Mouse (Mus musculus): Measurements from ENCODE around the gene Kcnb1. TPM values are rescaled to one million over a fixed set of nuclear protein-coding genes. Genes with fewer than 3 reads are reported as not detected.

Kcnb1 gene
- polyA plus RNA-seq, 1 experiment from 2014 or later = 1.1 TPM

GRCm38 (mm10) chr2:167142282-167142681, 47.7 kb downstream of the Kcnb1 start:
- ATAC-seq = no peak
- no peak overlapping the region for H3K9ac ChIP-seq (ENCODE audit: low read depth, low read length)
- no peak overlapping the region for H3K4me2 ChIP-seq (ENCODE audit: low read depth, low read length)
- no peak overlapping the region for H3K27ac ChIP-seq (ENCODE audit: low read length)
- H3K36me3 ChIP-seq (ENCODE audit: control insufficient read depth, insufficient read depth, low read length) = no peaks in the 10 kb centered on the region
- 91% methylated on average over 3 of the region's 3 CpGs for WGBS
- no peaks in the 10 kb centered on the region for H3K4me1 ChIP-seq (ENCODE audit: control insufficient read depth, insufficient read depth, low read length)
- H3K27me3 ChIP-seq (replicated peaks; ENCODE audit: control insufficient read depth, insufficient read depth, low read length) = no peaks in the 10 kb centered on the region
- H3K9me3 ChIP-seq (ENCODE audit: control insufficient read depth, low read length) = no peaks in the 10 kb centered on the region
- H3K4me3 ChIP-seq (ENCODE audit: low read length) = no peak overlapping the region

GRCm38 (mm10) chr2:167141810-167142209, 48.1 kb downstream of the Kcnb1 start:
- H3K4me1 ChIP-seq (ENCODE audit: control insufficient read depth, insufficient read depth, low read length) = no peaks in the 10 kb centered on the region
- no peak overlapping the region for H3K9ac ChIP-seq (ENCODE audit: low read depth, low read length)

GRCm38 (mm10) chr2:167139801-167140269, 50.1 kb downstream of the Kcnb1 start:
- ATAC-seq = no peak
- WGBS = 64% methylated on average over 13 of the region's 13 CpGs
- Histone ChIP-seq H3K27me3 (replicated peaks; ENCODE audit: control insufficient read depth, insufficient read depth, low read length) (no peaks in the 10 kb centered on the region), H3K36me3 (ENCODE audit: control insufficient read depth, insufficient read depth, low read length) (no peaks in the 10 kb centered on the region), H3K9me3 (ENCODE audit: control insufficient read depth, low read length) (no peaks in the 10 kb centered on the region), H3K9ac (ENCODE audit: low read depth, low read length) (no peak overlapping the region), H3K27ac (ENCODE audit: low read length) (no peak overlapping the region), H3K4me2 (ENCODE audit: low read depth, low read length) (no peak overlapping the region), H3K4me3 (ENCODE audit: low read length) (no peak overlapping the region), H3K4me1 (ENCODE audit: control insufficient read depth, insufficient read depth, low read length) (no peaks in the 10 kb centered on the region)

More at GRCm38 (mm10) chr2:167141810-167142209, 48.1 kb downstream of the Kcnb1 start:
- Histone ChIP-seq H3K9me3 (ENCODE audit: control insufficient read depth, low read length) (no peaks in the 10 kb centered on the region), H3K36me3 (ENCODE audit: control insufficient read depth, insufficient read depth, low read length) (no peaks in the 10 kb centered on the region), H3K4me3 (ENCODE audit: low read length) (no peak overlapping the region), H3K27me3 (replicated peaks; ENCODE audit: control insufficient read depth, insufficient read depth, low read length) (no peaks in the 10 kb centered on the region), H3K4me2 (ENCODE audit: low read depth, low read length) (no peak overlapping the region), H3K27ac (ENCODE audit: low read length) (no peak overlapping the region)
- no peak for ATAC-seq
- WGBS = 80% methylated on average over 4 of the region's 4 CpGs

- ATAC-seq = no peak
- Histone ChIP-seq H3K4me3 (ENCODE audit: low read length) (no peak overlapping the region), H3K4me2 (ENCODE audit: low read depth, low read length) (no peak overlapping the region), H3K4me1 (ENCODE audit: control insufficient read depth, insufficient read depth, low read length) (no peaks in the 10 kb centered on the region), H3K9me3 (ENCODE audit: control insufficient read depth, low read length) (no peaks in the 10 kb centered on the region), H3K36me3 (ENCODE audit: control insufficient read depth, insufficient read depth, low read length) (no peaks in the 10 kb centered on the region), H3K9ac (ENCODE audit: low read depth, low read length) (no peak overlapping the region), H3K27ac (ENCODE audit: low read length) (no peak overlapping the region), H3K27me3 (replicated peaks; ENCODE audit: control insufficient read depth, insufficient read depth, low read length) (no peaks in the 10 kb centered on the region)
- WGBS = 59% methylated on average over 6 of the region's 6 CpGs
These were observed 51.3 kb downstream of the Kcnb1 start for GRCm38 (mm10) chr2:167138611-167139010.

- Histone ChIP-seq H3K9me3 (ENCODE audit: control insufficient read depth, low read length) (no peaks in the 10 kb centered on the region), H3K36me3 (ENCODE audit: control insufficient read depth, insufficient read depth, low read length) (no peaks in the 10 kb centered on the region), H3K27me3 (replicated peaks; ENCODE audit: control insufficient read depth, insufficient read depth, low read length) (no peaks in the 10 kb centered on the region), H3K4me3 (ENCODE audit: low read length) (no peak overlapping the region), H3K4me2 (ENCODE audit: low read depth, low read length) (no peak overlapping the region), H3K4me1 (ENCODE audit: control insufficient read depth, insufficient read depth, low read length) (no peaks in the 10 kb centered on the region), H3K27ac (ENCODE audit: low read length) (no peak overlapping the region), H3K9ac (ENCODE audit: low read depth, low read length) (no peak overlapping the region)
- no peak for ATAC-seq
- 63% methylated on average over 14 of the region's 14 CpGs for WGBS
These were observed 53.0 kb downstream of the Kcnb1 start for GRCm38 (mm10) chr2:167136909-167137308.

- WGBS = 32% methylated on average over 8 of the region's 8 CpGs
- Histone ChIP-seq H3K36me3 (ENCODE audit: control insufficient read depth, insufficient read depth, low read length) (no peaks in the 10 kb centered on the region), H3K27ac (ENCODE audit: low read length) (no peak overlapping the region), H3K27me3 (replicated peaks; ENCODE audit: control insufficient read depth, insufficient read depth, low read length) (no peaks in the 10 kb centered on the region), H3K9ac (ENCODE audit: low read depth, low read length) (no peak overlapping the region), H3K9me3 (ENCODE audit: control insufficient read depth, low read length) (no peaks in the 10 kb centered on the region), H3K4me2 (ENCODE audit: low read depth, low read length) (no peak overlapping the region), H3K4me1 (ENCODE audit: control insufficient read depth, insufficient read depth, low read length) (peaks cover 20% of the 10 kb centered on the region), H3K4me3 (ENCODE audit: low read length) (no peak overlapping the region)
- ATAC-seq = no peak
These were observed 57.9 kb downstream of the Kcnb1 start for GRCm38 (mm10) chr2:167132041-167132440.

GRCm38 (mm10) chr2:167130050-167130770, 59.7 kb downstream of the Kcnb1 start:
- H3K27me3 ChIP-seq (replicated peaks; ENCODE audit: control insufficient read depth, insufficient read depth, low read length) = no peaks in the 10 kb centered on the region
- H3K4me2 ChIP-seq (ENCODE audit: low read depth, low read length) = peak overlapping the region; percentile 62
- peak overlapping the region; percentile 47 for H3K4me3 ChIP-seq (ENCODE audit: low read length)
- H3K4me1 ChIP-seq (ENCODE audit: control insufficient read depth, insufficient read depth, low read length) = peaks cover 20% of the 10 kb centered on the region
- peak overlapping the region; percentile 97 for H3K27ac ChIP-seq (ENCODE audit: low read length)
- peak; percentile 45 for ATAC-seq
- no peaks in the 10 kb centered on the region for H3K9me3 ChIP-seq (ENCODE audit: control insufficient read depth, low read length)
- H3K9ac ChIP-seq (ENCODE audit: low read depth, low read length) = peak overlapping the region; percentile 36; the same call in 1 of the 2 replicates
- H3K36me3 ChIP-seq (ENCODE audit: control insufficient read depth, insufficient read depth, low read length) = no peaks in the 10 kb centered on the region
- WGBS = 23% methylated on average over 9 of the region's 9 CpGs

- Histone ChIP-seq H3K27ac (ENCODE audit: low read length) (peak overlapping the region; percentile 97), H3K4me1 (ENCODE audit: control insufficient read depth, insufficient read depth, low read length) (peaks cover 20% of the 10 kb centered on the region), H3K9ac (ENCODE audit: low read depth, low read length) (peak overlapping the region; percentile 58; the same call in 1 of the 2 replicates), H3K4me3 (ENCODE audit: low read length) (peak overlapping the region; percentile 47), H3K4me2 (ENCODE audit: low read depth, low read length) (peak overlapping the region; percentile 62), H3K9me3 (ENCODE audit: control insufficient read depth, low read length) (no peaks in the 10 kb centered on the region), H3K36me3 (ENCODE audit: control insufficient read depth, insufficient read depth, low read length) (no peaks in the 10 kb centered on the region), H3K27me3 (replicated peaks; ENCODE audit: control insufficient read depth, insufficient read depth, low read length) (no peaks in the 10 kb centered on the region)
- WGBS = 15% methylated on average over 9 of the region's 9 CpGs
- ATAC-seq = peak; percentile 73
These were observed 60.4 kb downstream of the Kcnb1 start for GRCm38 (mm10) chr2:167129608-167129955.

GRCm38 (mm10) chr2:167128699-167129607, 61.0 kb downstream of the Kcnb1 start:
- H3K9ac ChIP-seq (ENCODE audit: low read depth, low read length) = peak overlapping the region; percentile 58
- peak; percentile 79 for ATAC-seq
- WGBS = 22% methylated on average over 20 of the region's 20 CpGs
- no peaks in the 10 kb centered on the region for H3K27me3 ChIP-seq (replicated peaks; ENCODE audit: control insufficient read depth, insufficient read depth, low read length)
- no peaks in the 10 kb centered on the region for H3K9me3 ChIP-seq (ENCODE audit: control insufficient read depth, low read length)
- H3K36me3 ChIP-seq (ENCODE audit: control insufficient read depth, insufficient read depth, low read length) = no peaks in the 10 kb centered on the region
- peak overlapping the region; percentile 47 for H3K4me3 ChIP-seq (ENCODE audit: low read length)
- H3K4me1 ChIP-seq (ENCODE audit: control insufficient read depth, insufficient read depth, low read length) = peaks cover 22% of the 10 kb centered on the region
- H3K4me2 ChIP-seq (ENCODE audit: low read depth, low read length) = peak overlapping the region; percentile 62
- peak overlapping the region; percentile 97 for H3K27ac ChIP-seq (ENCODE audit: low read length)

All from intestine, embryonic 16.5 days (tissue).